Mouse (Mus musculus) bone marrow, adult 2 months (tissue): Measurements from ENCODE around the gene Zbtb49.

Experiments used
- CTCF ChIP-seq: fragments of 200-500 bp; IDR thresholded peaks from 2 replicates; pipeline ENCODE4 v1.5.1; 2011; ENCODE audit warnings: low read length, control low read depth; ENCODE audit not compliant: control insufficient read depth, insufficient read depth
- POLR2A ChIP-seq: fragments of 200-500 bp; IDR thresholded peaks from 2 replicates; pipeline ENCODE4 v1.6.1; 2011; ENCODE audit warnings: low read depth, mild to moderate bottlenecking, control low read depth, low read length, borderline replicate concordance; ENCODE audit not compliant: control insufficient read depth

- TF ChIP-seq POLR2A, result no peak
- TF ChIP-seq CTCF, result no peak
These were observed 45.9 kb downstream of the Zbtb49 start for GRCm38 (mm10) chr5:38174256-38174912.
